Mouse (Mus musculus) small intestine, adult 2 months (tissue): ENCODE data around the gene Sema6b. TPM values are rescaled to one million over a fixed set of nuclear protein-coding genes. Genes with fewer than 3 reads are reported as not detected.

Experiments
- H3K27ac ChIP-seq: fragments of 200-500 bp; 2 replicates; pipeline ENCODE4 v1.5.1; 2012; ENCODE audit warnings: low read depth, low read length, control low read depth, inconsistent platforms; ENCODE audit not compliant: insufficient read depth
- H3K27me3 ChIP-seq: fragments of 200-500 bp; 2 replicates; pipeline ENCODE4 v1.6.1; 2012; ENCODE audit warnings: mild to moderate bottlenecking, moderate library complexity, low read length, inconsistent platforms; ENCODE audit not compliant: control insufficient read depth, insufficient read depth
- H3K36me3 ChIP-seq: fragments of 200-500 bp; 2 replicates; pipeline ENCODE4 v1.6.1; 2012; ENCODE audit warnings: mild to moderate bottlenecking, low read length, control low read depth, inconsistent platforms; ENCODE audit not compliant: control insufficient read depth, insufficient read depth
- H3K4me1 ChIP-seq: fragments of 200-500 bp; 2 replicates; pipeline ENCODE4 v1.6.1; 2012; ENCODE audit warnings: low read length, inconsistent platforms, mixed read lengths; ENCODE audit not compliant: control insufficient read depth, insufficient read depth, insufficient read length
- H3K4me3 ChIP-seq: fragments of 200-500 bp; 2 replicates; pipeline ENCODE4 v1.5.1; 2012; ENCODE audit warnings: low read depth, mild to moderate bottlenecking, control low read depth, inconsistent platforms, low read length, moderate library complexity
- CTCF ChIP-seq: fragments of 200-500 bp; IDR thresholded peaks from 2 replicates; pipeline ENCODE4 v1.5.1; 2012; ENCODE audit warnings: low read depth, mild to moderate bottlenecking, control low read depth, inconsistent platforms, low read length, moderate library complexity, mixed read lengths; ENCODE audit not compliant: insufficient replicate concordance, insufficient read length; ENCODE audit errors: extremely low read depth
- POLR2A ChIP-seq: fragments of 200-500 bp; IDR thresholded peaks from 2 replicates; pipeline ENCODE4 v1.6.1; 2012; ENCODE audit warnings: low read depth, mild to moderate bottlenecking, control low read depth, inconsistent platforms, low read length, moderate library complexity
- WGBS: fragments of 180-500 bp; shearing (Covaris S2); methylation state at CpG from one replicate; pipeline ENCODE4 v1.1.7; 2018; 5-methylcytosine and 5-hydroxymethylcytosine counted together
- polyA plus RNA-seq: library from polyadenylated mRNA; depleted of rRNA; stranded (reverse); fragments of >200 nt; gene quantifications from 2 replicates; pipeline ENCODE4 v1.2.3, GENCODE M21; 2012

Gene Sema6b
- polyA plus RNA-seq, 1 experiment, result 12.2 TPM

- no peaks in the 10 kb centered on the region for H3K27me3 ChIP-seq
- peaks cover 15% of the 10 kb centered on the region for H3K4me1 ChIP-seq
- H3K36me3 ChIP-seq, result no peaks in the 10 kb centered on the region
- 14% methylated on average over 59 of the region's 59 CpGs for WGBS
- no peak overlapping the region for H3K27ac ChIP-seq
- H3K4me3 ChIP-seq, result peak overlapping the region; percentile 72
- TF ChIP-seq POLR2A (peak; percentile 18; the same call in 1 of the 2 replicates), CTCF (peak; percentile 88; the same call in 1 of the 2 replicates)
These were observed 15.5 kb downstream of the Sema6b start for GRCm38 (mm10) chr17:56124377-56125275.

GRCm38 (mm10) chr17:56123681-56124340 lies 16.3 kb downstream of the Sema6b start:
- no peak overlapping the region for H3K27ac ChIP-seq
- H3K4me3 ChIP-seq, result peak overlapping the region; percentile 72
- peaks cover 16% of the 10 kb centered on the region for H3K4me1 ChIP-seq
- TF ChIP-seq CTCF, result no peak
- TF ChIP-seq POLR2A, result no peak
- H3K27me3 ChIP-seq, result no peaks in the 10 kb centered on the region
- WGBS, result 41% methylated on average over 59 of the region's 59 CpGs
- no peaks in the 10 kb centered on the region for H3K36me3 ChIP-seq

GRCm38 (mm10) chr17:56123161-56123560 lies 17.0 kb downstream of the Sema6b start:
- H3K4me1 ChIP-seq, result peaks cover 16% of the 10 kb centered on the region
- TF ChIP-seq POLR2A (no peak), CTCF (no peak)
- 94% methylated on average over 12 of the region's 12 CpGs for WGBS
- no peak overlapping the region for H3K4me3 ChIP-seq
- no peaks in the 10 kb centered on the region for H3K36me3 ChIP-seq
- no peak overlapping the region for H3K27ac ChIP-seq
- H3K27me3 ChIP-seq, result no peaks in the 10 kb centered on the region

GRCm38 (mm10) chr17:56121826-56122225 lies 18.3 kb downstream of the Sema6b start, which contains the start of gene Lrg1:
Lrg1 (minus strand) TSS chr17:56122001.
- 38% methylated on average over 2 of the region's 2 CpGs for WGBS
- H3K36me3 ChIP-seq, result no peaks in the 10 kb centered on the region
- TF ChIP-seq CTCF, result no peak
- TF ChIP-seq POLR2A, result no peak
- H3K27ac ChIP-seq, result no peak within 1 kb of the TSS
- H3K27me3 ChIP-seq, result no peaks in the 10 kb centered on the region
- H3K4me3 ChIP-seq, result no peak within 1 kb of the TSS
- peaks cover 22% of the 10 kb centered on the region for H3K4me1 ChIP-seq

GRCm38 (mm10) chr17:56119981-56120880 lies 19.9 kb downstream of the Sema6b start:
- Histone ChIP-seq H3K27me3 (no peaks in the 10 kb centered on the region), H3K4me3 (peak overlapping the region; percentile 54), H3K27ac (no peak overlapping the region), H3K4me1 (peaks cover 22% of the 10 kb centered on the region), H3K36me3 (no peaks in the 10 kb centered on the region)
- 3% methylated on average over 66 of the region's 66 CpGs for WGBS
- TF ChIP-seq POLR2A (no peak), CTCF (no peak)

GRCm38 (mm10) chr17:56119431-56119830 lies 20.7 kb downstream of the Sema6b start:
- Histone ChIP-seq H3K27ac (no peak overlapping the region), H3K27me3 (no peaks in the 10 kb centered on the region), H3K4me3 (peak overlapping the region; percentile 54; the same call in 1 of the 2 replicates), H3K4me1 (peaks cover 22% of the 10 kb centered on the region), H3K36me3 (no peaks in the 10 kb centered on the region)
- 36% methylated on average over 12 of the region's 12 CpGs for WGBS
- TF ChIP-seq CTCF, result no peak
- TF ChIP-seq POLR2A, result no peak

GRCm38 (mm10) chr17:56117251-56117710 lies 22.9 kb downstream of the Sema6b start, which contains the start of gene Plin5:
Plin5 (minus strand) TSS chr17:56117596.
- no peak within 1 kb of the TSS for H3K27ac ChIP-seq
- H3K27me3 ChIP-seq, result no peaks in the 10 kb centered on the region
- WGBS, result 2% methylated on average over 27 of the region's 27 CpGs
- peak within 1 kb of the TSS; percentile 51 for H3K4me3 ChIP-seq
- no peaks in the 10 kb centered on the region for H3K36me3 ChIP-seq
- H3K4me1 ChIP-seq, result peaks cover 17% of the 10 kb centered on the region
- TF ChIP-seq POLR2A, result no peak
- TF ChIP-seq CTCF, result no peak
